Mouse (Mus musculus) megakaryocyte, embryonic 14.5 days (primary cell): ENCODE results near the gene Klf9. TPM values are rescaled to one million over a fixed set of nuclear protein-coding genes. Genes with fewer than 3 reads are reported as not detected.

ENCODE experiments used
- H3K27me3 ChIP-seq: replicated peaks from 2 replicates; pipeline ENCODE3; 2012; ENCODE audit warnings: inconsistent platforms
- H3K36me3 ChIP-seq: replicated peaks from 2 replicates; pipeline ENCODE3; 2012; ENCODE audit warnings: low read length, inconsistent platforms, mixed read lengths
- H3K4me1 ChIP-seq: 2 replicates; pipeline ENCODE4 v1.6.1; 2012; ENCODE audit warnings: inconsistent platforms
- H3K4me3 ChIP-seq: replicated peaks from 2 replicates; pipeline ENCODE3; 2012; ENCODE audit warnings: moderate library complexity, mild to moderate bottlenecking, inconsistent platforms
- H3K9me3 ChIP-seq: 2 replicates; pipeline ENCODE4 v1.6.1; 2012; ENCODE audit warnings: inconsistent platforms
- FLI1 ChIP-seq: IDR thresholded peaks from 2 replicates; pipeline ENCODE4 v1.6.1; 2012; ENCODE audit warnings: low read length, inconsistent platforms, mixed read lengths
- GATA1 ChIP-seq: IDR thresholded peaks from 3 replicates; pipeline ENCODE4 v1.6.1; 2012; ENCODE audit warnings: mixed read lengths, low read length, inconsistent platforms, borderline replicate concordance
- polyA plus RNA-seq: library from polyadenylated mRNA; stranded (reverse); fragments of >175 nt; gene quantifications from 2 replicates; pipeline ENCODE4 v1.2.3, GENCODE M21; 2012; ENCODE audit warnings: low replicate concordance; ENCODE audit not compliant: insufficient read depth

Gene Klf9
- polyA plus RNA-seq, 1 experiment: 12.2 TPM

GRCm38 (mm10) chr19:23132106-23132635 lies 8.9 kb upstream of the Klf9 start:
- no peaks in the 10 kb centered on the region for H3K36me3 ChIP-seq
- no peaks in the 10 kb centered on the region for H3K27me3 ChIP-seq
- TF ChIP-seq GATA1: no peak
- TF ChIP-seq FLI1: no peak
- H3K4me3 ChIP-seq: no peak overlapping the region
- no peaks in the 10 kb centered on the region for H3K9me3 ChIP-seq
- H3K4me1 ChIP-seq: peaks cover 76% of the 10 kb centered on the region

GRCm38 (mm10) chr19:23132720-23133426 lies 8.2 kb upstream of the Klf9 start:
- Histone ChIP-seq H3K27me3 (no peaks in the 10 kb centered on the region), H3K36me3 (no peaks in the 10 kb centered on the region)
- TF ChIP-seq FLI1 (no peak), GATA1 (no peak)

GRCm38 (mm10) chr19:23133427-23134094 lies 7.5 kb upstream of the Klf9 start:
- H3K27me3 ChIP-seq: no peaks in the 10 kb centered on the region
- no peaks in the 10 kb centered on the region for H3K9me3 ChIP-seq

More at GRCm38 (mm10) chr19:23132720-23133426, 8.2 kb upstream of the Klf9 start:
- no peaks in the 10 kb centered on the region for H3K9me3 ChIP-seq
- H3K4me3 ChIP-seq: no peak overlapping the region
- H3K4me1 ChIP-seq: peaks cover 76% of the 10 kb centered on the region

GRCm38 (mm10) chr19:23134095-23134440 lies 7.0 kb upstream of the Klf9 start:
- Histone ChIP-seq H3K4me1 (peaks cover 73% of the 10 kb centered on the region), H3K9me3 (no peaks in the 10 kb centered on the region), H3K27me3 (no peaks in the 10 kb centered on the region), H3K4me3 (peak overlapping the region; percentile 94), H3K36me3 (no peaks in the 10 kb centered on the region)
- TF ChIP-seq GATA1 (no peak), FLI1 (no peak)

More at GRCm38 (mm10) chr19:23133427-23134094, 7.5 kb upstream of the Klf9 start:
- Histone ChIP-seq H3K36me3 (no peaks in the 10 kb centered on the region), H3K4me1 (peaks cover 74% of the 10 kb centered on the region), H3K4me3 (peak overlapping the region; percentile 94)
- no peak for TF ChIP-seq GATA1

- H3K4me1 ChIP-seq: peaks cover 79% of the 10 kb centered on the region
- no peaks in the 10 kb centered on the region for H3K27me3 ChIP-seq
- TF ChIP-seq FLI1 (no peak), GATA1 (no peak)
- H3K36me3 ChIP-seq: no peaks in the 10 kb centered on the region
- no peaks in the 10 kb centered on the region for H3K9me3 ChIP-seq
- peak overlapping the region; percentile 94 for H3K4me3 ChIP-seq
Measured at GRCm38 (mm10) chr19:23134441-23135301, 6.4 kb upstream of the Klf9 start.

GRCm38 (mm10) chr19:23135349-23136201 lies 5.5 kb upstream of the Klf9 start:
- no peaks in the 10 kb centered on the region for H3K9me3 ChIP-seq
- peaks cover 75% of the 10 kb centered on the region for H3K4me1 ChIP-seq
- TF ChIP-seq FLI1 (no peak), GATA1 (no peak)
- no peaks in the 10 kb centered on the region for H3K27me3 ChIP-seq
- H3K36me3 ChIP-seq: no peaks in the 10 kb centered on the region
- peak overlapping the region; percentile 94 for H3K4me3 ChIP-seq

GRCm38 (mm10) chr19:23136202-23136850 lies 4.7 kb upstream of the Klf9 start:
- Histone ChIP-seq H3K4me3 (peak overlapping the region; percentile 94), H3K27me3 (no peaks in the 10 kb centered on the region), H3K36me3 (no peaks in the 10 kb centered on the region), H3K9me3 (no peaks in the 10 kb centered on the region), H3K4me1 (peaks cover 70% of the 10 kb centered on the region)
- TF ChIP-seq FLI1: no peak
- no peak for TF ChIP-seq GATA1

GRCm38 (mm10) chr19:23137295-23137694 lies 3.7 kb upstream of the Klf9 start:
- H3K27me3 ChIP-seq: no peaks in the 10 kb centered on the region
- H3K4me1 ChIP-seq: peaks cover 62% of the 10 kb centered on the region
- no peaks in the 10 kb centered on the region for H3K9me3 ChIP-seq
- TF ChIP-seq FLI1: no peak
- TF ChIP-seq GATA1: no peak
- H3K4me3 ChIP-seq: no peak overlapping the region
- no peaks in the 10 kb centered on the region for H3K36me3 ChIP-seq
